Mouse (Mus musculus) left cerebral cortex, postnatal 4 days (tissue): ENCODE data around the gene Slc12a1. TPM values are rescaled to one million over a fixed set of nuclear protein-coding genes. Genes with fewer than 3 reads are reported as not detected.
A peak's percentile ranks its signal among the peaks of the same experiment; 100 is the strongest.
"Not testable (repeated sequence)": the region's sequence is repeated elsewhere in the genome, so short reads cannot be mapped to it uniquely, and the experiment has no call there.

ENCODE experiments used
- DNase-seq: peaks from one replicate; pipeline ENCODE4 v3.0.0-alpha.2; 2022
- intact Hi-C: fragments of 180-260 bp; cut with DNase I; formaldehyde crosslinking; loops from one replicate; pipeline ENCODE4 v1.15.1; 2025
- total RNA-seq, 2 experiments: library from RNA; stranded (reverse); gene quantifications; 2 replicates each; pipeline ENCODE4 v1.2.3; 2021

Gene Slc12a1
- under 1 TPM; 0.10 to 0.12 TPM for total RNA-seq

DNA sequence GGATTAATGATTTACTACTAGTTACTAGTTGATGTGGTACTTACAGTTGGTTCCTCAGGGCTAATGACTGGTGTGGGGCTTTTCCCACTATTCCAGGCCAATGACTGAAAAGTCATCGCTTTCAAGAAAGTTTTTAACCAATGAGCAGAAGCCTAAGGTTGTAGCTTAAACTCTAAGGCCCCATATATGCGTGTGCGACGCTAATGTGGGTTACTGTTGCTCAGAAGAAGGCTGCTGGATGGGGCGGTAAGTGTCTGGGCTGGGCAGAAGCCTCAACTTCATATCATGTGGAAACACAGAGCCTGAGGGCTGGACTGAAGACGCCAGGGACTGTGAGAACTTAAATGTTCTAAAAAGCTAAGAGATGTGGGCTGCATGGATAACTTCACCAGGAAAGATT, at the start of gene Slc12a1:
TSS of gene Slc12a1 (plus strand) at position 118 of the 400 bp plus-strand sequence.
- DNase-seq = no peak
- intact Hi-C loops = no loop called here

DNA sequence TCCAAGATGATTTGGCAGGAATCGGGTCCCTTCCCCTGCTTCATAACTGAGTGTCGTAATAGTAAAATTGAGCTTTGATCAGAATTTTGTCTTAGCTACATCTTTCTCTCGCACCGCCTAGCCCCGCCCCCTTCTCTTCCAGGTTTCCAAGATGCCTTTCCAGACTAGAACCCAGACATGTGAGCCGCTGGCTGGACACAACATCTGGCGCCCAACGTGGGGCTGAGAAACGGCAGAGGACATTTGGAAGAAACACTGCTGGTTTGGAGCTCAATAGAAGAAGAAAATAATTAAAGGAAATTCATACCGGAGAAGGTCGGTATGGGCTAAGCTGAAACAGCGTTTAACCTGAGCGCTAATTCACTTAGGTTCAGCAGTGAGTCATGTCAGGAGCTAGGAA, 47.8 kb upstream of the Slc12a1 start:
- DNase-seq, intact Hi-C loops: not testable (repeated sequence)

DNA sequence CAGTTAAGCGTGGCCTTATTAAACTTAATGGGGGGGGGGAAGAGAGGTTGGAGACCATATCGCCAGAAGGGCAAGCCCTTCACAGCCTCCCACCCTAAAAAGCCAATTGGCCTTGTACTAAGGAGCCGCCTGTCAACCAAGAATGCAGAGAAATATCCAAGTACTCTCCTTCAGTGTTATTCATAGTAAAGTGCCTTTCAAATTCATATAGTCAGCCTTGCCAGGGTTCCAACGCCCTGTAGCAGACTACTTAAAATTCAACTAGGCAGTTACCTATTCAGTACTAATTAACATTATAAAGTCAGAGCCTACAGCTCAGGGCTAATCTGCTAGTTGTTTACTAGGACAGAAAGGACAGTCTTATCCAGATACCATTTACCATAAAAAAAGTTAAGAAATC, 45.8 kb upstream of the Slc12a1 start:
- DNase-seq, intact Hi-C loops: not testable (repeated sequence)

DNA sequence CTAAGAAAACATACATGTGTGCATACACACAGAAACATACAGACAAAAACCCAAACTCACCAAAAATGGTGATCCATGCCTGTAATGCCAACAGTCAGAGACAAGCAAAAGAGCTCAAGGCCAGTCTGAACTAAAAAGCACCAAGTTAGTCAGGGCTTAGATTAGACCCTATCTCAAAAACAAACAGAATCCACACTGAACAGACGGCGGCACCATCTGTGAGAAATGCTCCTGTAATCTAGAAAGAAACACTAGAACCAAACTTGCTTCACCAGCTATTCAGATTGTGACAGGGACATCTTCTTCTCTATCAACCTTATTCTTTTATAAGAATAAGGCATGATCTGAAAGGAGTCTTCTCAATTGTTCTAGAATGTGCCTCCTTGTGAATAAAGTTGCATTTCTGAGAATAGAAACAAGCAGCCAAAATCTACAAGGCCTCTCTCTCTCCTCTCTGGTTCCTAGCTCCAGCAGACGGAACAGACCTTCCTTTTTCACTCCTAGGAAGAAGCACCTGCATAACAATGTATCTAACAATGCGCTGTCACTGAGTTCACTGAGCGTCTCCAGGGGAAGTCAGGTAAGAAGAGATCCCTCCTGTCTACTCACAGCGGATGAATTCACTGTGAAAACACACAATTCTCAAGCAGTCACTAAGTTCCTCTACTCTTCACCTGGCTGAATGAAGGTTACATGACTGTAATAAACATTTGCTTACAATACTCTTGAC, 32.8 kb upstream of the Slc12a1 start:
- no peak for DNase-seq
- intact Hi-C loops = no loop called here

GRCm38 (mm10) chr2:125122288-125122623, 30.0 kb upstream of the Slc12a1 start:
- DNase-seq = no peak
- intact Hi-C loops = no loop called here

- intact Hi-C loops = no loop called here
Measured at GRCm38 (mm10) chr2:125122624-125123476, 29.5 kb upstream of the Slc12a1 start.

GRCm38 (mm10) chr2:125123477-125123852, 28.8 kb upstream of the Slc12a1 start, which contains the start of gene Myef2:
Myef2 (minus strand) TSS chr2:125123661.
- intact Hi-C loops = no loop called here
- DNase-seq = peak; percentile 89

More at GRCm38 (mm10) chr2:125122624-125123476, 29.5 kb upstream of the Slc12a1 start:
- peak; percentile 58 for DNase-seq

DNA sequence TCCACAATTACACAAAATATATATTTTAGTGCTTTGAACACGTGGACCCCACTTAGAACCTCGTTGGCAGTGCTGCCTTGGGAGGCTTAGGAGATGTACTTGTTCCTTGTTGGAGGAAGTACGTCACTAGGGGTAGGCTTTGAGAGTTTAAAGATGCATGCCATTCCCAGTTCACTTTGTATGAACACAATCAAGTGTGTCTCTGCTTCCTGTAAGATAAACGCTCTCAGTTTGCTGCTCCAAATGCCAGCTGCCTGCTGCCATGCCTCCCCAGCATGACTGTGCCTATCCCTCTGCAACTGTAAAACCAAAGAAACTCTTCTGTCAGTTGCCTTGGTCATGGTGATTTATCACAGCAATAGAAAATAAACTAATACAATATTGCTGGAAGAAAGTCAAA, 26.5 kb upstream of the Slc12a1 start:
- intact Hi-C loops = no loop called here
- DNase-seq = no peak

DNA sequence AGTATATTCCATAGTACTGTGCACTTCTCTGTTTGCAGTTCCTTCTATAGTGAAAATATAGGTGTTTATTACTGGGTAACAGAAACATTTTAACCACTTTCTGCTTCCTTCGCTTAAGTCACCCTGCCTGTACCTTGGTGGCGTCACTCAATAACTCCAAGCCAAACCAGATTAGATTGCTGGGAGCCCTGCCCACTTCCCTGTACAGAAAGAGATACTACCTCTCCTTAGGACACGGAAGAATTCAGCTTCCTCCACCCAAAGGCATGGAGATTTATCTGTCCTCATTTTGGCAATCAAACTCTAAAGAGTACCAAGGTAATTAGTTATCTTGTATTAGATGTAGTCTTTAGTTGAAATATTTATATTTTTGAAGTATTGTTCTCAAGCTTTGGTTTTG, 25.5 kb upstream of the Slc12a1 start:
- no peak for DNase-seq
- intact Hi-C loops = no loop called here

DNA sequence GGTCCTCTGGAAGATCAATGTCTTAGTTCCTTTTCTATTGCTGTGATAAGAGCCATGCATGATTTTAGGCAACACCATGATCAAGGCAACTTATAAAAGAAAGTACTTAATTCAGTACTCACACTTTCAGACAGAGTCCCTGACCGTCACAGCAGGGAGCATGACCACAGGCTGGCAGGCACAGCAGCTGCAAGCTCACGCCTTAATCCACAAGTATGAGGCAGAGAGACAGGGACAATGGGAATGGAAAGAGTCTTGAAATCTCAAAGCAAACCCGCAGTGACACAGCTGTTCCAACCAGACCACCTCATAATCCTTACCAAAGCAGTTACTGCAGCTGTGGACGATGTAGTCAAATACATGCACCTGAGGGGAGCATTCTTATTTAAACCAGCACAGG, 18.2 kb upstream of the Slc12a1 start:
- intact Hi-C loops = no loop called here
- DNase-seq = no peak

DNA sequence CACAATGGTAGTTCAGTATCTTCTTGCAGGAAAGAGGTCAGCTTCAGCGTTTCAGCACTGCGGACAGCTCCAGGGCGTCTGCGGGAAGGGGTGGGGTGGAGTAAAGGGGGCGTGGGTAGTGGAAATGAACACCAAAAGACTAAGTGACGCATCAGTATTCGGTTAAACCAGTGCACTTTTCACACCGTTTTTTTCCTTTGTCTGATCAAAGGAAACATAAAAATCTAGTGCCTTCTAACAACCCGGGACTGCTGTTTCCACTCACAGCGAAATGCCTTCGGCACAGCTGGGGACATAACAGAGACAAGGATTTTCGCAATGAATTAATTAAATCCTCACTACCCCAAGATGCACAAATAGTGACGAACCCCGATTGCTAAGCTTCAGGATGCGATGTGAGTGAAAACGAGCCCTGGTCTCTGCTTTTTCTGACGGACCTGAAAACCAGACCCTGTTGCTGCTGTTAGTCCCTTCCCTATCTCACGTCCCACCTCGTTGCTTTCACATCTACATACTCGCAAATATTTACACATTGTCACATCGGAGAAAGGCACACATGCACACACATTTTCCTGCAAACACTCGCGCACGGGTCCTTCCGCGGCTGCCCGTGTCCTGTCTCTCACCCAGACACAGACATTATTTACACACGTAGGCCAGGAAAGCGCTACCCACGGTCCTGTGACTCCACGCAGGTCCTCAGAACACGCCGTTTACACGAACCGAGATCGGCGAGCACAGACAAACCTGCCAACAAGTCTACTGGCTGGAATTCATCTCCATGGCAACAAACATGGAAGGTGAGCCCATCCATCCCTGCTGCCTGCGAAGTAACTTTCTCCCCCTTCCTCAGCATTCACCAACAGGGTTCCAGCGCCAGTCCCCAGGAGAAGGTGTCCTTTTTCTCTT, 16.1 kb upstream of the Slc12a1 start, which contains the start of gene Ctxn2:
TSS of gene Ctxn2 (plus strand) at position 790 of the 909 bp plus-strand sequence.
- intact Hi-C loops = no loop called here
- DNase-seq = peak; percentile 57

- intact Hi-C loops = no loop called here
- no peak for DNase-seq
Measured at GRCm38 (mm10) chr2:125136846-125137245, 15.5 kb upstream of the Slc12a1 start.

DNA sequence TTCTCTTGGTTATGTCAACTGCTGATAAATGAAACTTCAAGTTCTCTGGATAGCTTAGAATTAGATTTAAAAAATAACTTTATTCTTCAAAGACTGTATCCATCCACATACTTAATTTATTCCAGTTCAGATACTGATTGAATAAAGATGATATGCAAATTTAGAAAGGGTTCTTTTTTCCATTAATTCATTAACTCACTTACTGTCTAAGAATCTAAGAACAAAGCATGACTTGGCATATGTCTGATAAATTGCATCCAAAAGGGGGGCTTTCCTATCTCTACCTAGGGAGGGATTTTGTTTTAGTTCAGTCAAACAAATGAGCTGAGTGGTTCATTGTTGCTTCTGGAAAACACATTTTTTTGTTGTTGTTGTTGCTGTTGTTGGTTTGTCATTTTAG, 10.0 kb upstream of the Slc12a1 start:
- DNase-seq = no peak
- intact Hi-C loops = no loop called here

DNA sequence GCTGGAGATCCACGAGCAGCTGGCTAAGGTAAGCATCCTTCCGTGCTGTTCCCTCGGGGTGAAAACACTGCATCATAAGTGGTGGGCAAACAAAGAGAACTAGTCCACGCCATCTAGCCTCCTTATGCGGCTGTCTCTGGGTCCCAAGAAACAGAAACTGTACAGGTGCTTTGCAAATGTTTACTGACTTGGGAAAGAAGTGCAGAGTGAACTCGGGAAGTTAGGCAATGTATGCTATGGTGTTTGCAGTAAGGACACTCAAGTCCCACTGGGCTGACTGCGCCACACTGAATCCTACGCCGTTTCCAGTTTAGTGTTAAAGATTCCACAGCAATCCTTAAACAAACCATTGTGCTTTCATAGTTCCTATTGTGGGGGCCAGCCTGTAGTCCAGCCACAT, 2.0 kb downstream of the Slc12a1 start:
- no peak for DNase-seq
- intact Hi-C loops = no loop called here

- DNase-seq = peak; percentile 8
- intact Hi-C loops = no loop called here
Measured at GRCm38 (mm10) chr2:125155504-125155903, 3.2 kb downstream of the Slc12a1 start.

DNA sequence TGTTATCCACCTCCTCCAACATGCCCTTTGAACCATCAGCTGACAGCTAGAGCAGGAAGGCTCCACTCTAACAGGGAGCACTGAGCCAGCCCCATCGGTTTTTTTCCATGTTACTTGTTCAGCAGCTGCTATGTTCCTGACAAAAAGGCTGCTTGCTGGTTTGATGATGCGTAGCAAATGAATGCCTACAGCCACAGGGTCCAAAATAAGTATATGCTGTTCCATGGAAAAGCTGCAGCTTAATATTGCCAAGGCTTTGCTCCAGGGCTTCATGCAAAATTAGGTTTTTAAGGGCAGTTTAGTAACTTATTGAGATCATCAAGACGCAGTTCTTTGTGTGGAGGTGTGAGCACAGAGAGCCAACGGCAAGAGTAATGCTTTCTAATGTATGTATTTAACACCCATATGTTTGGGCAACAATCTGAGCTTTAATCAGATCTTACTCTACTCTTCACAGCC, 9.7 kb downstream of the Slc12a1 start:
- intact Hi-C loops = no loop called here

DNA sequence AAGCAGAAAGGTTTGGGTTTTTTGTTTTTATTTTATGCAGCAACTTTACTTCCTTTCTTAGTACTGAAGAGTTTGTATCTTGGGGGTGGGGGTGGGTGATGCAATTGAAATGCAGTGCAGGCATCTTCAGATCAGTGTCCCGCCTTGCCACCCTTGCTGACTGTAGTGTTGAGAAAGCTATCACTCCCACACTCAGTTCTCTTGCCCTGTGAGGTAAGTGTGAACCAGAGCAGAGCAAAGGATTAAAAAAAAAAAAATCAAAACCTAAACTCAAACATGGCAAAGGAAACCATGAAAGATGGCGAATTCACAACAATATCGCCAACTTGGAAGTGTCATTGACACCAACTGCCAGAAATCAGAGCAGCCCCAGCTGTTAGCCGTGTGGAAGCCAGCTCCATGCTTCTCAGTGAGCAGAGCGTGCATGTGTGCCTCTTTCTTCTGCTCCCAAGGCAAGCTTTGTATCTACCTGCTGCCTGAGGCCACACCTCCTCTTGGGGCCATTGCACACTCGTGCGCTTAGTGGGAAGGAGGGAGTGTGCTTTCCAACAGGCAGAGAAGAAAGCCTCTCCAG, 26.0 kb downstream of the Slc12a1 start:
- peak; percentile 19 for DNase-seq
- intact Hi-C loops = no loop called here

More for the DNA sequence above, 9.7 kb downstream of the Slc12a1 start:
- no peak for DNase-seq

DNA sequence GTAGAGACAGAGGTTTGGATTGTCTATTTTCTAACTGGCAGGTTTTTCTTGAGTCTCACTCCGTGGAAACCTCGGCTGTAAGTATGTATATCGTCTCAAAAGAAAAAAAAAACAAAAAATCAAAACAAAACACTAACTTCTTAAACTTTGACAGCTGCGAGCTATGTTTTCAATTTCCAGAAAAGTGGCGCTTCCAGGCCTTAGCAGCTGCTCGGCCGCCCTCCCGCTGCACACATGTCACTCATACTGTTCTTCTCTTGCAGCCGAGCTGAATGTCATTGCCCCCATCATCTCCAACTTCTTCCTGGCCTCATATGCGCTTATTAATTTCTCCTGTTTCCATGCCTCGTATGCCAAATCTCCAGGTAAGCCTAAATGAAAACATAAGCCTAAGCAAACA, 35.6 kb downstream of the Slc12a1 start:
- intact Hi-C loops = loop anchor here (5.0 to 10.0 kb wide), 3 partner anchors 131 to 1086 kb away; no protein-coding TSS in a partner anchor
- DNase-seq = peak; percentile 23

- peak; percentile 55 for DNase-seq
- intact Hi-C loops = loop anchor here (5.0 to 10.0 kb wide), 3 partner anchors 132 to 1087 kb away; no protein-coding TSS in a partner anchor
Measured at GRCm38 (mm10) chr2:125189197-125189596, 36.9 kb downstream of the Slc12a1 start.

DNA sequence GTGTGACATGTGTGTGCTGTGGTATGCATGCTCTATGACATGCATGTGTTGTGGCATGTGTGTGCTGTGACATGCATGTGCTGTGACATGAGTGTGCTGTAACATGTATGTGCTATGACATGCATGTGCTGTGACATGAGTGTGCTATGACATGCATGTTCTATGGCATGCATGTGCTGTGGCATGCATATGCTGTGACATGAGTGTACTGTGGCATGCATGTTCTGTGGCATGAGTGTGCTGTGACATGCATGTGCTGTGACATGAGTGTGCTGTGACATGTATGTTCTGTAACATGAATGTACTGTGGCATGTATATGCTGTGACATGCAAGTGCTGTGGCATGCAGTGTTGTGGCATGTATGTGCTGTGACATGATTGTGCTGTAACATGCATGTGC, 40.6 kb downstream of the Slc12a1 start:
- intact Hi-C loops = no loop called here
- no peak for DNase-seq
